Mouse (Mus musculus) colon, adult 2 months (tissue): ENCODE data around the gene Serpina11. TPM values are rescaled to one million over a fixed set of nuclear protein-coding genes. Genes with fewer than 3 reads are reported as not detected.

Experiments used
- polyA plus RNA-seq: library from polyadenylated mRNA; depleted of rRNA; stranded (reverse); fragments of >200 nt; gene quantifications from 2 replicates; pipeline ENCODE4 v1.2.3, GENCODE M21; 2012; rRNA removed

Gene Serpina11
- polyA plus RNA-seq = 0.09 TPM in 1 of 2 replicates, not detected in the other

GRCm38 (mm10) chr12:103989857-103990256 lies at the start of gene Serpina11:
Gene Serpina11, minus strand, starts transcription at chr12:103989957.

DNA sequence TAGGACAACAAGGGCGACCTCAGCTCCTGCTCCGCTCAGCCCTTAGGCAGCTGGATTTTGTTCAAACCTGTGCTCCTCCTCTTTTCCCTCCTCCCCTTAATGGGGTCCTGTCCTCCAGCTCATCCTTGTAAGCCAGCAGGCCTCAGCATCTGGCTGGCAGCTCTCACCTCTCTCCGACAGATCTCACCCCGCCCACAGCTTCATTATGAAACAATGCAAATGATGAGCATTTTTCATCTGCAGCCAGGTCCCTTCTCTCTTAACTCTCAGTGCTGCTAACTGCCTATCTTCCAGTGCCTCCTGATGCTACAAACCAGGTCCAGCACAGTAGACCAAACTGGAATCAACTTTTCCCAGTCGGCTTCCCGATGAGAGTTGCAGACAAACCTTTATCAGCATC lies 23.9 kb upstream of the Serpina11 start, which contains the start of gene Serpina9:
Gene Serpina9 (minus strand): TSS at position 136 of the 400 bp plus-strand sequence.

GRCm38 (mm10) chr12:103958798-103959197 lies 31.0 kb downstream of the Serpina11 start, which contains the start of gene Serpina1e:
Gene Serpina1e, minus strand, starts transcription at chr12:103958975.

Other genes with a start within 250 kb of the Serpina11 start
- 0.23 TPM in 2 replicates for gene Serpina1d, start 216.4 kb downstream of the Serpina11 start, polyA plus RNA-seq
- 0.48 and 0.62 TPM in 2 replicates for gene Serpina1b, start 159.6 kb downstream of the Serpina11 start, polyA plus RNA-seq
- 0.31 TPM in 1 of 2 replicates, not detected in the other for gene Serpina1a, start 126.4 kb downstream of the Serpina11 start, polyA plus RNA-seq
- gene Serpina1c, start 85.1 kb downstream of the Serpina11 start, polyA plus RNA-seq = 0.21 and 0.30 TPM in 2 replicates
- 0.32 and 0.49 TPM in 2 replicates for gene Serpina1e, start 31.0 kb downstream of the Serpina11 start, polyA plus RNA-seq
- gene Serpina9, start 23.8 kb upstream of the Serpina11 start, polyA plus RNA-seq = 0.81 and 1.5 TPM in 2 replicates
- not detected in 2 replicates for gene Serpina12, start 54.5 kb upstream of the Serpina11 start, polyA plus RNA-seq
- not detected in 2 replicates for gene Serpina5, start 111.2 kb upstream of the Serpina11 start, polyA plus RNA-seq
- gene Serpina3a, start 122.8 kb upstream of the Serpina11 start, polyA plus RNA-seq = not detected in 2 replicates
- gene Serpina3b, start 138.0 kb upstream of the Serpina11 start, polyA plus RNA-seq = not detected in 2 replicates
- gene Serpina3c, start 163.9 kb upstream of the Serpina11 start, polyA plus RNA-seq = 0.60 and 0.78 TPM in 2 replicates
- gene Serpina3f, start 224.6 kb upstream of the Serpina11 start, polyA plus RNA-seq = 0.10 and 0.16 TPM in 2 replicates
- gene Serpina3g, start 246.3 kb upstream of the Serpina11 start, polyA plus RNA-seq = 3.3 and 4.2 TPM in 2 replicates